Mouse (Mus musculus): ENCODE results near the gene Cdk14. TPM values are rescaled to one million over a fixed set of nuclear protein-coding genes. Genes with fewer than 3 reads are reported as not detected.
A peak's percentile ranks its signal among the peaks of the same experiment; 100 is the strongest.

The Cdk14 gene
- polyA plus RNA-seq, 1 experiment from 2014 or later: 37.8 TPM

- Histone ChIP-seq H3K9ac (no peak overlapping the region), H3K4me2 (no peak overlapping the region), H3K27me3 (ENCODE audit: insufficient read depth, low read length) (no peaks in the 10 kb centered on the region), H3K36me3 (ENCODE audit: insufficient read depth) (no peaks in the 10 kb centered on the region), H3K9me3 (ENCODE audit: low read depth, low read length) (no peaks in the 10 kb centered on the region), H3K27ac (ENCODE audit: low read depth) (no peak overlapping the region), H3K4me3 (ENCODE audit: low read depth, low read length) (no peak overlapping the region), H3K4me1 (ENCODE audit: insufficient read depth) (no peaks in the 10 kb centered on the region)
- DNase-seq (no peak), ATAC-seq (ENCODE audit: insufficient read depth) (no peak)
- no peak for TF ChIP-seq CTCF (IDR thresholded peaks at IDR 0.05; ENCODE audit: low read depth)
- WGBS: 63% methylated on average over 4 of the region's 4 CpGs
Measured at GRCm38 (mm10) chr5:5290714-5291113, 129.4 kb downstream of the Cdk14 start.

GRCm38 (mm10) chr5:5285876-5286275 is 134.2 kb downstream of the Cdk14 start:
- DNase-seq (no peak), ATAC-seq (ENCODE audit: insufficient read depth) (no peak)
- Histone ChIP-seq H3K9me3 (ENCODE audit: low read depth, low read length) (no peaks in the 10 kb centered on the region), H3K27ac (ENCODE audit: low read depth) (no peak overlapping the region), H3K27me3 (ENCODE audit: insufficient read depth, low read length) (no peaks in the 10 kb centered on the region), H3K4me1 (ENCODE audit: insufficient read depth) (no peaks in the 10 kb centered on the region), H3K36me3 (ENCODE audit: insufficient read depth) (no peaks in the 10 kb centered on the region), H3K9ac (no peak overlapping the region), H3K4me2 (no peak overlapping the region), H3K4me3 (ENCODE audit: low read depth, low read length) (no peak overlapping the region)
- no peak for TF ChIP-seq CTCF (IDR thresholded peaks at IDR 0.05; ENCODE audit: low read depth)
- 71% methylated on average over 3 of the region's 3 CpGs for WGBS

GRCm38 (mm10) chr5:5284531-5284930 is 135.6 kb downstream of the Cdk14 start:
- WGBS: 71% methylated on average over 5 of the region's 5 CpGs

GRCm38 (mm10) chr5:5283756-5284430 is 136.2 kb downstream of the Cdk14 start:
- Histone ChIP-seq H3K4me2 (no peak overlapping the region), H3K9ac (no peak overlapping the region), H3K27me3 (ENCODE audit: insufficient read depth, low read length) (no peaks in the 10 kb centered on the region), H3K27ac (ENCODE audit: low read depth) (no peak overlapping the region), H3K9me3 (ENCODE audit: low read depth, low read length) (no peaks in the 10 kb centered on the region), H3K4me1 (ENCODE audit: insufficient read depth) (no peaks in the 10 kb centered on the region), H3K4me3 (ENCODE audit: low read depth, low read length) (no peak overlapping the region), H3K36me3 (ENCODE audit: insufficient read depth) (no peaks in the 10 kb centered on the region)
- ATAC-seq (ENCODE audit: insufficient read depth) (no peak), DNase-seq (no peak)
- TF ChIP-seq CTCF (IDR thresholded peaks at IDR 0.05; ENCODE audit: low read depth): no peak
- WGBS: 45% methylated on average over 6 of the region's 6 CpGs

More at GRCm38 (mm10) chr5:5284531-5284930, 135.6 kb downstream of the Cdk14 start:
- TF ChIP-seq CTCF (IDR thresholded peaks at IDR 0.05; ENCODE audit: low read depth): no peak
- Histone ChIP-seq H3K27ac (ENCODE audit: low read depth) (no peak overlapping the region), H3K9ac (no peak overlapping the region), H3K27me3 (ENCODE audit: insufficient read depth, low read length) (no peaks in the 10 kb centered on the region), H3K36me3 (ENCODE audit: insufficient read depth) (no peaks in the 10 kb centered on the region), H3K9me3 (ENCODE audit: low read depth, low read length) (no peaks in the 10 kb centered on the region), H3K4me2 (no peak overlapping the region), H3K4me1 (ENCODE audit: insufficient read depth) (no peaks in the 10 kb centered on the region), H3K4me3 (ENCODE audit: low read depth, low read length) (no peak overlapping the region)
- DNase-seq: no peak
- ATAC-seq (ENCODE audit: insufficient read depth): no peak

- no peaks in the 10 kb centered on the region for H3K27me3 ChIP-seq (ENCODE audit: insufficient read depth, low read length)
- H3K4me1 ChIP-seq (ENCODE audit: insufficient read depth): no peaks in the 10 kb centered on the region
- H3K9me3 ChIP-seq (ENCODE audit: low read depth, low read length): no peaks in the 10 kb centered on the region
- no peak overlapping the region for H3K4me2 ChIP-seq
- no peak overlapping the region for H3K9ac ChIP-seq
- H3K36me3 ChIP-seq (ENCODE audit: insufficient read depth): no peaks in the 10 kb centered on the region
- no peak for ATAC-seq (ENCODE audit: insufficient read depth)
- TF ChIP-seq CTCF (IDR thresholded peaks at IDR 0.05; ENCODE audit: low read depth): no peak
- WGBS: 85% methylated on average over 5 of the region's 5 CpGs
- no peak for DNase-seq
- no peak overlapping the region for H3K4me3 ChIP-seq (ENCODE audit: low read depth, low read length)
- H3K27ac ChIP-seq (ENCODE audit: low read depth): no peak overlapping the region
Measured at GRCm38 (mm10) chr5:5282425-5282824, 137.7 kb downstream of the Cdk14 start.

- H3K4me1 ChIP-seq (ENCODE audit: insufficient read depth): no peaks in the 10 kb centered on the region
- H3K9ac ChIP-seq: no peak overlapping the region
- DNase-seq (no peak), ATAC-seq (ENCODE audit: insufficient read depth) (no peak)
- H3K36me3 ChIP-seq (ENCODE audit: insufficient read depth): no peaks in the 10 kb centered on the region
- no peaks in the 10 kb centered on the region for H3K9me3 ChIP-seq (ENCODE audit: low read depth, low read length)
- no peak overlapping the region for H3K27ac ChIP-seq (ENCODE audit: low read depth)
- no peak overlapping the region for H3K4me2 ChIP-seq
- 61% methylated on average over 2 of the region's 2 CpGs for WGBS
- no peak for TF ChIP-seq CTCF (IDR thresholded peaks at IDR 0.05; ENCODE audit: low read depth)
- no peaks in the 10 kb centered on the region for H3K27me3 ChIP-seq (ENCODE audit: insufficient read depth, low read length)
- no peak overlapping the region for H3K4me3 ChIP-seq (ENCODE audit: low read depth, low read length)
Measured at GRCm38 (mm10) chr5:5275321-5275720, 144.8 kb downstream of the Cdk14 start.

- peak; percentile 26 for DNase-seq
- Histone ChIP-seq H3K4me2 (no peak overlapping the region), H3K9ac (no peak overlapping the region), H3K27ac (ENCODE audit: low read depth) (no peak overlapping the region), H3K9me3 (ENCODE audit: low read depth, low read length) (no peaks in the 10 kb centered on the region), H3K36me3 (ENCODE audit: insufficient read depth) (no peaks in the 10 kb centered on the region), H3K27me3 (ENCODE audit: insufficient read depth, low read length) (no peaks in the 10 kb centered on the region), H3K4me1 (ENCODE audit: insufficient read depth) (no peaks in the 10 kb centered on the region), H3K4me3 (ENCODE audit: low read depth, low read length) (no peak overlapping the region)
- 50% methylated on average over 6 of the region's 6 CpGs for WGBS
- no peak for TF ChIP-seq CTCF (IDR thresholded peaks at IDR 0.05; ENCODE audit: low read depth)
- no peak for ATAC-seq (ENCODE audit: insufficient read depth)
Measured at GRCm38 (mm10) chr5:5274318-5274717, 145.8 kb downstream of the Cdk14 start.
